Mouse (Mus musculus) right cerebral cortex, postnatal 36 days (tissue): ENCODE data around the gene Galnt18.

Experiments used
- DNase-seq, 2 experiments: peaks; one replicate each; pipeline ENCODE4 v3.0.0; 2022; ENCODE audit warnings: low spot score in 2 of 2, mixed read lengths in 1 of 2

Galnt18 gene

GRCm38 (mm10) chr7:111637866-111638448, 141.8 kb downstream of the Galnt18 start:
- no peak for DNase-seq

- DNase-seq: no peak
These were observed 143.3 kb downstream of the Galnt18 start for GRCm38 (mm10) chr7:111636503-111636902.

GRCm38 (mm10) chr7:111631265-111631664, 148.5 kb downstream of the Galnt18 start:
- DNase-seq: no peak

GRCm38 (mm10) chr7:111626232-111626631, 153.5 kb downstream of the Galnt18 start:
- DNase-seq: no peak

- no peak for DNase-seq
These were observed 154.0 kb downstream of the Galnt18 start for GRCm38 (mm10) chr7:111625736-111626135.

- DNase-seq: no peak
These were observed 163.4 kb downstream of the Galnt18 start for GRCm38 (mm10) chr7:111616231-111616937.

- no peak for DNase-seq
These were observed 165.3 kb downstream of the Galnt18 start for GRCm38 (mm10) chr7:111614471-111614870.

GRCm38 (mm10) chr7:111607476-111607875, 172.3 kb downstream of the Galnt18 start:
- DNase-seq: peak in 1 of 2 experiments; percentile 38

GRCm38 (mm10) chr7:111606091-111606490, 173.7 kb downstream of the Galnt18 start:
- DNase-seq: no peak

- DNase-seq: no peak
These were observed 174.1 kb downstream of the Galnt18 start for GRCm38 (mm10) chr7:111605663-111606062.

GRCm38 (mm10) chr7:111604578-111605208, 175.1 kb downstream of the Galnt18 start:
- no peak for DNase-seq

- DNase-seq: no peak
These were observed 176.6 kb downstream of the Galnt18 start for GRCm38 (mm10) chr7:111603186-111603585.

- DNase-seq: peak; percentile 30 to 34
These were observed 178.3 kb downstream of the Galnt18 start for GRCm38 (mm10) chr7:111601339-111602067.

GRCm38 (mm10) chr7:111600756-111601155, 179.0 kb downstream of the Galnt18 start:
- no peak for DNase-seq

GRCm38 (mm10) chr7:111593680-111594079, 186.1 kb downstream of the Galnt18 start:
- no peak for DNase-seq

- DNase-seq: no peak
These were observed 190.2 kb downstream of the Galnt18 start for GRCm38 (mm10) chr7:111589506-111590125.

- no peak for DNase-seq
These were observed 191.4 kb downstream of the Galnt18 start for GRCm38 (mm10) chr7:111588291-111588781.

GRCm38 (mm10) chr7:111580547-111580946, 199.2 kb downstream of the Galnt18 start:
- no peak for DNase-seq

- DNase-seq: no peak
These were observed 204.7 kb downstream of the Galnt18 start for GRCm38 (mm10) chr7:111575096-111575495.

GRCm38 (mm10) chr7:111572336-111572735, 207.4 kb downstream of the Galnt18 start:
- DNase-seq: peak in 1 of 2 experiments; percentile 38

- no peak for DNase-seq
These were observed 212.9 kb downstream of the Galnt18 start for GRCm38 (mm10) chr7:111566838-111567237.
